Mouse (Mus musculus): ENCODE results near the gene Nfx1.

DNA sequence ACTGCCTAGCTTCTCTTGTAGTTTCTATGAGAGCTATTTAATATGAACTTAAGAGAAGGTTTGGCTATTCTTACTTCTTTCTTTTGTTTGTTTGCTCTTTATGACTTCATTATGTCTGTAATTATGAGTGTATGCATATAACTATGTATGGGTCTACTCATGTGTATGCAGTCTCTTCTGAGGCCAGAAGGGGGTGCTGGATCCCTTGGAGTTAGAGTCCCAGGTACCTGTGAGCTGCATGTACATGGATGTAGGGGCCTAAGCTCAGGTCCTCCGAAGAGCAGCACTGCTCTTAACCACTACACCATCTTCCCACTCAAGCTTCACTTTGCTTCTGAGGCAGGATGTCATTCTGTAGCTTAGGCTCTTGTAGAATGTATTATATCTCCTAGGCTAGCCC is 17.2 kb upstream of the Nfx1 start:
- peak; percentile 36 for TF ChIP-seq CTCF (IDR thresholded peaks at IDR 0.05; ENCODE audit: low read depth)
- no peak for TF ChIP-seq EP300 (IDR thresholded peaks at IDR 0.05; ENCODE audit: low read depth)
